Mouse (Mus musculus) midbrain, embryonic 11.5 days (tissue): ENCODE data around the gene Stard5. TPM values are rescaled to one million over a fixed set of nuclear protein-coding genes. Genes with fewer than 3 reads are reported as not detected.

Source experiments
- ATAC-seq: fragments of 200-750 bp; cut with Nextera tagmentation; 2 replicates; pipeline ENCODE4 v1.8.0; 2017; ENCODE audit warnings: moderate TSS enrichment, moderate library complexity; ENCODE audit not compliant: low FRiP score
- DNase-seq: peaks from one replicate; pipeline ENCODE4 v3.0.0; 2015; ENCODE audit warnings: low spot score; ENCODE audit errors: missing footprints
- H3K27ac ChIP-seq: fragments of 300-500 bp; sonication (generic); 2 replicates; pipeline ENCODE4 v1.5.1; 2014; ENCODE audit warnings: low read depth, low read length
- H3K27me3 ChIP-seq: fragments of 300-500 bp; sonication (generic); 2 replicates; pipeline ENCODE4 v1.6.1; 2014; ENCODE audit warnings: mild to moderate bottlenecking, low read length, moderate library complexity, mixed read lengths; ENCODE audit not compliant: control insufficient read depth, insufficient read depth
- H3K36me3 ChIP-seq: fragments of 300-500 bp; sonication (generic); 2 replicates; pipeline ENCODE4 v1.6.1; 2014; ENCODE audit warnings: mild to moderate bottlenecking, low read length, moderate library complexity, mixed read lengths; ENCODE audit not compliant: control insufficient read depth, insufficient read depth
- H3K4me1 ChIP-seq: fragments of 300-500 bp; sonication (generic); 2 replicates; pipeline ENCODE4 v1.6.1; 2014; ENCODE audit warnings: low read length; ENCODE audit not compliant: control insufficient read depth, insufficient read depth
- H3K4me2 ChIP-seq: fragments of 300-500 bp; sonication (generic); 2 replicates; pipeline ENCODE4 v1.6.1; 2014; ENCODE audit warnings: mild to moderate bottlenecking, moderate library complexity
- H3K4me3 ChIP-seq: fragments of 300-500 bp; sonication (generic); 2 replicates; pipeline ENCODE4 v1.5.1; 2014; ENCODE audit warnings: low read depth, low read length
- H3K9ac ChIP-seq: fragments of 300-500 bp; sonication (generic); 2 replicates; pipeline ENCODE4 v1.6.1; 2014; ENCODE audit warnings: low read length
- H3K9me3 ChIP-seq: fragments of 300-500 bp; sonication (generic); 2 replicates; pipeline ENCODE4 v1.6.1; 2016; ENCODE audit warnings: low read length; ENCODE audit not compliant: control insufficient read depth
- WGBS: fragments of 180-500 bp; shearing (Covaris S2); extraction: QIAGEN DNeasy Blood & Tissue Kit; methylation state at CpG from one replicate; pipeline ENCODE4 v1.1.7; 2014; 5-methylcytosine and 5-hydroxymethylcytosine counted together
- polyA plus RNA-seq: library from polyadenylated mRNA; unstranded; fragments of >200 nt; fragmentation: Nextera tagmentation; extraction: Ambion mirVana; gene quantifications from 2 replicates; pipeline ENCODE4 v1.2.1, GENCODE M21; 2014

Stard5 gene
- polyA plus RNA-seq, result 12.4 and 13.2 TPM in 2 replicates

DNA sequence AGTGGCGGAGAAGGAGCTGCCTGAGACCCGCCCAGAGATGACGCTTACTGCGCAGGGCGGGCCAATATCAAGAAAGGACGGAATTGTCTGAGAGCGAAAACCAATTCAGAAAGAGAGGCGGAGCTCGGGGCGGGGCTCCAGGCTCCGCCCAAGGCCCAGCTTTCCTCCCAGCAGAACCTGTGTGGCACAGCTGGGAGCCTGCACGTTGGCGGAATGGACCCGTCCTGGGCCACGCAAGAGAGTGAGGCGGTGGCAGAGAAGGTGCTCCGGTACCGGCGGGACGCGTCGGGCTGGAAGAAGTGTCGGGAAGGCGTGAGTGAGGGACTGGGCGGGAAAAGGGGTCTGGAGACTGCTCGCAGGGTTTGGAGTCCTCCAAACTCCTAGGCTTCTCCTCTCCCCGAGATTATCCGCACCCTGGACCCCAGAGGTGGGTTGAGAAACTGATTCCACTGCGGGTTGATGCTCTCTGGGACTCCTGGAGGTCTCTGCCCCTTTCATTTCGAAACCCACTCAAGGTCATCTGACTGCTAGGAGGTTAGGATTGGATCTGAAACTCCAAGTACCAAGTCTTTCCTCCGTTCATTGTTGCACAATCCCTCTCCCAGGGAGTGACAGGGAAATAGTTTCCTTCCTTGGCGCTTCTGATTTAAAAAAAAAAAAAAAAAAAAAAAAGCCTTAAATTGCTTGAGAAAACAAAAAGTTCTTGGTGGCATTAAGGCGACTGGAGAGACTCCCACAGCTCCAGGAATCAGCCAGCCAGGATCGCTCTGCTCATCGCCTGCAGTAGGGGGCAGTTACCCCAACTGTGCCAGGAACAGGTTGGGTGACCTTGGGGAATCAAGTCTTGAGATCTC lies at the start of gene Stard5:
TSS of gene Stard5 (plus strand) at position 132 of the 854 bp plus-strand sequence.
- peak within 1 kb of the TSS; percentile 73 for H3K4me2 ChIP-seq
- H3K4me1 ChIP-seq, result peaks cover 5% of the 10 kb centered on the region
- no peak within 1 kb of the TSS for H3K27ac ChIP-seq
- H3K9ac ChIP-seq, result peak within 1 kb of the TSS; percentile 62
- no peaks in the 10 kb centered on the region for H3K27me3 ChIP-seq
- no peaks in the 10 kb centered on the region for H3K9me3 ChIP-seq
- ATAC-seq, result peak; percentile 97
- peak; percentile 99 for DNase-seq
- under 1% methylated on average over 35 of the region's 35 CpGs for WGBS
- peak within 1 kb of the TSS; percentile 56 for H3K4me3 ChIP-seq
- H3K36me3 ChIP-seq, result no peaks in the 10 kb centered on the region

DNA sequence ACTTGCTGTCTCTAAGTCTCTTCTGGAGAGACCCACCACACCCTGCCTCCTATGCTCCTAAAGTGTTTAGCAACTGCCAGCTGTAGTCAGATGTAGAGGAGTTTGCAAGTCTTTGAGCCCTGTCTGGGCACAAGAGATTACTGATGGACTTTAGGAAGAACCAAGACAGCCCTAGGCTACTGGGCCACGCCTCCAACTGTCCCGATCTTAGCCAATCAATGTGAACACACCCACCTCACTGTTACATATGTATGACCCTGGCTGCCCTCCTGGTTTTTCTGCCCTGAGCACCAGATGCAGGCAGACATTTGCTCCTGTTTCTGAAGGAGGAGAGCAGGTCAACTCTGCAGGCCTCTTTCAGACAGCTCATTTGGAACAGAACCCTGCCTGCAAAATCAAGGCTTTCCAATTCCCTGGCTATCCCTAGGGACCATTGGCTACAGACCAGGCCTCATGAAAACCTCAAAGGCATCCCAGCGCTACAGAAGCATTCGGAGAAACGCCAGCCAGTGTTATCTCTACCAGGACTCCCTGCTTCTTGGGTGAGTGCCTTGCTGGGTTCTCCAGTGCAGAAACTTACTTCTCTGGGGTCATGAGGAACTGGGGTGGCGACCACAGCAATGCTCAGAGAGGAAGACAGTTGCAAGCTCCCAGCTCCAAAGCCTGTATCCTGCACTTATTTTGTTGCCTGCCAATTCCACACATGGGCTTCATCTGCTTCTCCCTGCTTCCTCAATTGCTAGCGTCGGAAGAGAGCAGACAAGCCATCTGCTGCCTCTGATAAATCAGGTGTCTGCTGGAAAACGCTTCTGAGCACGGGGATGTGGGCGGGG lies 46.9 kb upstream of the Stard5 start, which contains the start of gene Tmc3:
TSS of gene Tmc3 (plus strand) at position 289 of the 833 bp plus-strand sequence.
- Histone ChIP-seq H3K4me3 (no peak within 1 kb of the TSS), H3K9ac (no peak within 1 kb of the TSS), H3K9me3 (no peaks in the 10 kb centered on the region), H3K36me3 (no peaks in the 10 kb centered on the region), H3K4me1 (no peaks in the 10 kb centered on the region), H3K27ac (no peak within 1 kb of the TSS), H3K4me2 (no peak within 1 kb of the TSS), H3K27me3 (no peaks in the 10 kb centered on the region)
- peak; percentile 69 for ATAC-seq
- peak; percentile 78 for DNase-seq
- 63% methylated on average over 11 of the region's 11 CpGs for WGBS

DNA sequence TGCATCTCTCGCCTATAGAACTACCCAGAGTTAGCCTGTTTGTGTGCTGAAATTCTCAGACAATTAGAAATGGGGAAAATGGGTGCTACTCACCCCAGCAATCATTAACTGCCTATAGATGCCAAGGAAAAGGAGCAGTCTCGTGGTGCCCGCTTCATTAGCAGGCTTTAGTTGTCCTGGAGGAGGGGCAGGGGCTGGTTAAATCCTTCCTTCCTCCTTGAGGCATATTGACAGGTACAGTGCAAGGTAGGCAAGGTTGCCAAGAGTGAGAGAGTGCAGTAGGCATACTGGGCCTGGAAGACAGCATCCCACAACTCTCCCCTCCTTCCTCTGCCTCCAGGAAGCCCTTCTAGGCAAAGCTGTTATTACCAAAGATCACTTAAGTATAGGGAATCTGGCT lies 37.7 kb upstream of the Stard5 start:
- no peak for DNase-seq
- no peaks in the 10 kb centered on the region for H3K4me1 ChIP-seq
- H3K36me3 ChIP-seq, result no peaks in the 10 kb centered on the region
- no peaks in the 10 kb centered on the region for H3K9me3 ChIP-seq
- no peak overlapping the region for H3K4me2 ChIP-seq
- H3K4me3 ChIP-seq, result no peak overlapping the region
- ATAC-seq, result no peak
- 75% methylated on average over 3 of the region's 3 CpGs for WGBS
- H3K9ac ChIP-seq, result no peak overlapping the region
- no peaks in the 10 kb centered on the region for H3K27me3 ChIP-seq
- no peak overlapping the region for H3K27ac ChIP-seq

DNA sequence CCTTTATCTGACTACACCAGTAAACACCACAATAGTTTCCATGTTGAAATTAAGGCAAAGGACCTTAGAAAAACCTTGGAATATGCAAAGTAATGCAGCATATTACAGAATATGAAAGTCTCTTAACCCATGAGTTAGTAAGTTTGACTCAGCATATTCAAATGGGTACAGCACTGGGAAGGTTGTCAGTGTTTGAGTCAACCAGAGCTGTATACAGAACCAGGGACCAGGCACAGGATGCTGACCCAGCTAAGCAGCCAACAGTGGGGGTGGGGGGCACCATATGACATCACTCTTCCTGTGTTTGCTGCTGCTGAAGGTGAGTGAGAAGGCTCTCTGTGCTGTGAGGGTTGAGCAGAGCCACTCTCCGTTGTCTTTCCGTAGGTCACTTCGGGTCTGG lies 34.7 kb upstream of the Stard5 start:
- Histone ChIP-seq H3K27ac (no peak overlapping the region), H3K27me3 (no peaks in the 10 kb centered on the region), H3K4me1 (no peaks in the 10 kb centered on the region), H3K4me3 (no peak overlapping the region), H3K9me3 (no peaks in the 10 kb centered on the region), H3K36me3 (no peaks in the 10 kb centered on the region), H3K9ac (no peak overlapping the region), H3K4me2 (no peak overlapping the region)
- 94% methylated on average over 3 of the region's 3 CpGs for WGBS
- ATAC-seq (no peak), DNase-seq (no peak)

DNA sequence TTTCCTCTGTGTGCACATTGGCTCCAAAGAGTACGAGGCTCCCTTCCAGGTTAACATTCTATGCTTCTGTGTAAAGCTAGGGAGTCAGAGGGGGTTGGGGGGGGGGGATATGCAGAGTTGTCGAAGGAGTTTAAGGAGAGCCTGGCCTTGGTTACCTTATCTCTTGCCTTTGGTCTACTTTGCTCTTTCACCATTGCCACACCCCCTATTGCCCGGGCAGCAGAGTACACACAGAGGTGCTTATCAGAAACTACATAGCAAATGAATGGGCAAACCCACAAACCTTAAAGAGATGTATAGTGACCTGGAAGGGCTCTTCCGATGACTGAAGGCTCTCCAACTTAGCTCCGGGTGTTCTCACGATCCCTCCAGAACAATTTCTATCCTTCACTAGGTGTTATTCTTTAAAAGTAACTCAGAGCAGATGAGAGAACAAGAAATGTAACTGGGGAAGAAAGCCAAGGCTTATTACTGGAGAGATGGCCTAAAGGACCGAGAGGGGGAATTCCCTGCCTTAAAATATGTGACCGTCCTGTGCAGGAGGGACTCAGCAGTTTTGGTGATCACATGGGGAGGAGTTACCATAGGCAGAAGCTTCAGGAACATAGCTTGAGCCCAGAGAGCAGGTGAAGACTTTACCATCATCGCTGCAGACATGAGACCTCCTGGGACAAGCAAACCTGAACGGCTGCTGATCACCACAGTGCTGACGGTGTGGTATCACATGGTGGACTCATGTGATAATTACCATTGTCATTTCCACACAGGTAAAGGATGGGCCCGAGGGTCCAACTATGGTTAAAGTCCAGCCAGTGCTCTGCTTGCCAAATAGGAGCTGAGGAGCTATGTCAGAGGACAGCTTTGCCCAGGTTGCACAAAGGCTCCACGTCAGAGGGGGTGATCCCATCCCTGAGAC lies 32.5 kb upstream of the Stard5 start:
- WGBS, result 90% methylated on average over 13 of the region's 13 CpGs
- no peak overlapping the region for H3K4me3 ChIP-seq
- ATAC-seq (no peak), DNase-seq (no peak)
- H3K27ac ChIP-seq, result no peak overlapping the region
- H3K9ac ChIP-seq, result no peak overlapping the region
- no peaks in the 10 kb centered on the region for H3K4me1 ChIP-seq
- H3K36me3 ChIP-seq, result no peaks in the 10 kb centered on the region
- H3K27me3 ChIP-seq, result no peaks in the 10 kb centered on the region
- H3K9me3 ChIP-seq, result no peaks in the 10 kb centered on the region
- no peak overlapping the region for H3K4me2 ChIP-seq

DNA sequence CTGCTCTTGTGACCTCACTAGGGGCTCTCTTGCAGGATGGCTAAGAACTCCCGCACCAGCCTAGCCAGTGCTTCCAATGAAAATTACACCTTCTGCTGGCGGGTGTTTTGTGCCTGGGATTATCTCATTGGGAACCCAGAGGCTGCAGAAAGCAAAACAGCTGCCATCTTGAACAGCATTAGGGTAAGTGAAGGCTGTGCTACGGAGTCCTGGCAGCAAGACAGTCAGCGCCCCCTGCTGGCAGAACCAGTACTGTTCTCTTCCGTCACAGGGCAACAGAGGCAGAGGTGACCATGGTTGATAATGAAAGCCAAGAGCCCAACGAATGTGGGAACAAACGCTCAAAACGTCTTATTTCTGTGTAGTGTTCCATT lies 31.9 kb upstream of the Stard5 start:
- 56% methylated on average over 8 of the region's 8 CpGs for WGBS
- no peaks in the 10 kb centered on the region for H3K9me3 ChIP-seq
- no peaks in the 10 kb centered on the region for H3K36me3 ChIP-seq
- ATAC-seq (no peak; the same call in 1 of the 2 replicates), DNase-seq (peak; percentile 83)
- no peak overlapping the region for H3K9ac ChIP-seq
- no peaks in the 10 kb centered on the region for H3K4me1 ChIP-seq
- no peak overlapping the region for H3K4me3 ChIP-seq
- H3K4me2 ChIP-seq, result no peak overlapping the region
- H3K27ac ChIP-seq, result no peak overlapping the region
- H3K27me3 ChIP-seq, result no peaks in the 10 kb centered on the region

DNA sequence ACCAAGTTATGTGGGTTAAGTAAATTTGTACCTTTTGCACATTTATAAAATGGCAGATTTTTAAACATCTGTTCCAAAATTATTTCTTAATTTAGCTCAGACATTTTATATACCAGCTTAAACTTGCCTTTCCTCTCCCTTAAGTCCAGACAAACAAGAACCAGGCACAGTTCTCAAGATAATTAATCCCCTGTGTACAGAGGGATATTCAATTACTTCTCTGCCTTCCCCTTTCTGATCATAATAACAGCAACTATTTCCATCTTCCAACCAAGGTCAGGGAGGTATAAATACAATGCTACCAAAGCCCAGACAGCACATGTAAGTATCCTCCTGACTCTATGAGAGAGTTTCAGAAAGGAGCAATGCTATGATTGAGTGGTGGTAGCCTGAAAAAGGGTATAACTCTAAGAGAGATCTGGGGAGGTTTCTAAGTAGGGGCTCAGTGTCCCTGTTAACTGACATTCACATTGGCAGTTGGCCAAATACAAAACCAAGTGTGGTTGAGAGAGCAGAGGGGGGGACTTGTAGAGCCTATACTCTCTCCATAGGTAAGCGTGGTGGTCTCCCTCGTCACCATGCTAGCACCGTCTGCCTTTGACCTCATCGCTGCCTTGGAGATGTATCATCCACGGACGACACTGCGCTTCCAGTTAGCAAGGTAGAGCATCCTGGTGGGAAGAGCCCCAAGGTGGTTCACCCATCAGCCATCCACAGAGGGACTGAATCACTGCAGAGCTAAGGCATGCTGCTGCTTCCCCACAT lies 27.4 kb upstream of the Stard5 start:
- WGBS, result 94% methylated on average over 7 of the region's 7 CpGs
- ATAC-seq (no peak), DNase-seq (no peak)
- Histone ChIP-seq H3K36me3 (no peaks in the 10 kb centered on the region), H3K9me3 (no peaks in the 10 kb centered on the region), H3K4me2 (no peak overlapping the region), H3K27me3 (no peaks in the 10 kb centered on the region), H3K27ac (no peak overlapping the region), H3K4me3 (no peak overlapping the region), H3K9ac (no peak overlapping the region), H3K4me1 (no peaks in the 10 kb centered on the region)

DNA sequence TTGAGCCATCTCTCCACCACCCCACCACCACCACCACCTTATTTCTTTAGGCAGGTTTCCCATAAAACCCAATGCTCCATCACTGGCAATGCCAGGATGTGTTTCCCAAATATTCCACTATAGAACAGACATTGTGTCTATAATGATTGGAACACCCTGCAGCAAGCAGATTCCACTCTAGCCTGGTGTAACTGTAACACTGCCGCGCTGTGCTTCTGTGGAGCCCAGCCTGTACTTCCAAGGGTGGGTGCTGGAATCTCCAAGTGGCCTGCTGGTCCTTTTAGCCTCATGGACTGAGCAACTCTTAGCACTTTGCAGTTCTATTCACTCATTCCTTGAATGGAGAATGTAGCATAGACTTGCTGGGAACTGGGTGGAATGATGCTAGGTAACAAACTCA lies 25.0 kb upstream of the Stard5 start:
- no peak for ATAC-seq
- H3K27ac ChIP-seq, result no peak overlapping the region
- H3K4me3 ChIP-seq, result no peak overlapping the region
- H3K27me3 ChIP-seq, result no peaks in the 10 kb centered on the region
- no peaks in the 10 kb centered on the region for H3K36me3 ChIP-seq
- DNase-seq, result no peak
- no peak overlapping the region for H3K4me2 ChIP-seq
- H3K9me3 ChIP-seq, result no peaks in the 10 kb centered on the region
- H3K9ac ChIP-seq, result no peak overlapping the region
- 98% methylated on average over 2 of the region's 2 CpGs for WGBS
- no peaks in the 10 kb centered on the region for H3K4me1 ChIP-seq
